In the genomic region with DNA sequence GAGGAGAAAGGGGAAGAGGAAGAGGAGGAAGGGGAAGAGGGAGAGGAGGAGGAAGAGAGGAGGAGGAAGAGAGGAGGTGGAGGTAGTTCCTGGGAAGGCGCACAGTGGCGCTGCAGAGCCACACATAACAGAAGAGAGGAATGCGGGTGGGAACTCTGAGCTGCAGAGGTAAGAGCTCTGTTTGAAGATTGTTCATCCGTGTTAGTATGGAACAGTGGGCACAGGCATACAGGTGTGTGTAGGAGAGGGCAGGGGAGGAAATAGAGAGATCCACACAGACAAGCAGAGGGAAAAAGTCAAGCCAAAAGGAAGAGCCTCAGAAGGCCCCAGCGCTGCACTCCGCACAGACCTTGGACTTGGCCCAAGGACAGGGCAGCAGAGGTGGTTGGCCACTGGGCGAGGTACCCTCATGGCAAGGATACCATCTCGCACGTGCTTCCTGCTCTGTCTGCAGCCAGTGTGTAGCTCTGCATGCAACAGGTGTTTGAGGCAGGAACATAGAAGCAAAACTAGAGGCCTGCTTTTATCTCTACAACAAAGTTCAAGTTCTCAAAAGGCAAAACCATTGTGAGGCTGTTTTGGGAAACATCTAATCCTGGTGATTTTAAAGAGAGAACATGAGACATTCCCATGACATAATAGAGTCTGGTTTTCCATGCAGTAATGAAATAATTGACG, we compare ENCODE assay signal across 25 mouse cellular contexts.
DNase-seq lines count a peak whose midpoint lies in the region; ATAC-seq lines count a peak whose summit lies in the region.
"Had no signal": no experiment of that assay in that cellular context is flagged by ENCODE, and none has a peak within 500 bp of the region (broad histone marks: within the 10 kb centered on the region; RNA-seq: fewer than 3 reads in every experiment).

No protein-coding gene starts in this region.

- H3K4me1 ChIP-seq in embryonic facial prominence, embryonic 15.5 days: 0 out of 2 replicates have a peak, but pooled peaks cover 6% of the 10 kb centered on the region
- no peaks in the 10 kb centered on the region for H3K4me1 ChIP-seq in kidney, embryonic 14.5 days (ENCODE audit: control insufficient read depth, insufficient read depth, low read length)
- H3K4me1 ChIP-seq: hindbrain, embryonic 13.5 days; limb, embryonic 12.5 days; midbrain, embryonic 12.5 days; neural tube, embryonic 13.5 days had no signal

- ATAC-seq in embryonic facial prominence, embryonic 15.5 days (ENCODE audit: insufficient number of reproducible peaks, low FRiP score, low TSS enrichment, low read depth): peak; percentile 40; the same call in 1 of the 2 replicates
- ATAC-seq in kidney, embryonic 14.5 days (ENCODE audit: low FRiP score, low TSS enrichment): peak; percentile 68; the same call in 1 of the 2 replicates
- ATAC-seq: forebrain, postnatal 0 days; liver, postnatal 0 days had no signal

- H3K27me3 ChIP-seq in embryonic facial prominence, embryonic 15.5 days: no peaks in the 10 kb centered on the region
- H3K27me3 ChIP-seq in kidney, embryonic 14.5 days (ENCODE audit: control insufficient read depth, insufficient read depth, low read length): no peaks in the 10 kb centered on the region
- H3K27me3 ChIP-seq: CH12.LX had no signal

- H3K4me2 ChIP-seq in embryonic facial prominence, embryonic 15.5 days (replicated peaks): no peak overlapping the region
- H3K4me2 ChIP-seq in kidney, embryonic 14.5 days (replicated peaks; ENCODE audit: low read depth, low read length): no peak overlapping the region
- H3K4me2 ChIP-seq: hindbrain, embryonic 13.5 days; limb, embryonic 12.5 days; liver, embryonic 11.5 days; midbrain, embryonic 12.5 days; neural tube, embryonic 13.5 days had no signal

- DNase-seq in kidney, adult 11 months: peak; percentile 27
- DNase-seq in kidney, postnatal 10 days: no peak
- DNase-seq in kidney, postnatal 36 days: peak; percentile 9 to 52
- DNase-seq in frontal cortex, adult 2 months (ENCODE audit: extremely low spot score in 1 of 2, low spot score in 1 of 2): no peak
- DNase-seq in right cerebral cortex, postnatal 4 days: no peak
- no peak for DNase-seq in frontal cortex, postnatal 25 days (ENCODE audit: low spot score in 2 of 2)
- DNase-seq: adrenal gland, adult 8-10 months; cerebellum, adult 18-20 months; cerebellum, postnatal 36 days; embryo, embryonic 11 days; forebrain, postnatal 0 days; liver, postnatal 0 days; lung, postnatal 10 days; retina, postnatal 1 day; thymus, adult 2 months; thymus, postnatal 4 days had no signal

- H3K4me3 ChIP-seq in embryonic facial prominence, embryonic 15.5 days (replicated peaks): no peak overlapping the region
- no peak overlapping the region for H3K4me3 ChIP-seq in kidney, embryonic 14.5 days (ENCODE audit: low read length)
- H3K4me3 ChIP-seq: forebrain, embryonic 10.5 days; hindbrain, embryonic 13.5 days; limb, embryonic 12.5 days; midbrain, embryonic 12.5 days; neural tube, embryonic 13.5 days had no signal

- H3K36me3 ChIP-seq in embryonic facial prominence, embryonic 15.5 days: no peaks in the 10 kb centered on the region
- no peaks in the 10 kb centered on the region for H3K36me3 ChIP-seq in kidney, embryonic 14.5 days (ENCODE audit: control insufficient read depth, insufficient read depth, low read length)
- H3K36me3 ChIP-seq: forebrain, embryonic 10.5 days; hindbrain, embryonic 13.5 days; limb, embryonic 12.5 days; midbrain, embryonic 12.5 days; neural tube, embryonic 13.5 days had no signal

- no peaks in the 10 kb centered on the region for H3K9me3 ChIP-seq in embryonic facial prominence, embryonic 15.5 days (replicated peaks)
- H3K9me3 ChIP-seq in kidney, embryonic 14.5 days (ENCODE audit: control insufficient read depth, low read length): no peaks in the 10 kb centered on the region
- H3K9me3 ChIP-seq: forebrain, embryonic 10.5 days; limb, embryonic 12.5 days had no signal

- H3K9ac ChIP-seq in embryonic facial prominence, embryonic 15.5 days: no peak overlapping the region
- no peak overlapping the region for H3K9ac ChIP-seq in kidney, embryonic 14.5 days (ENCODE audit: low read depth, low read length)
- H3K9ac ChIP-seq: forebrain, postnatal 0 days; hindbrain, embryonic 13.5 days; limb, embryonic 12.5 days; liver, postnatal 0 days; midbrain, embryonic 12.5 days; neural tube, embryonic 13.5 days had no signal

- H3K27ac ChIP-seq in embryonic facial prominence, embryonic 15.5 days (replicated peaks): peak overlapping the region; percentile 66; the same call in 1 of the 2 replicates
- no peak overlapping the region for H3K27ac ChIP-seq in kidney, embryonic 14.5 days (ENCODE audit: low read depth, low read length)
- H3K27ac ChIP-seq: forebrain, embryonic 10.5 days; hindbrain, embryonic 13.5 days; limb, embryonic 12.5 days; midbrain, embryonic 12.5 days; neural tube, embryonic 13.5 days had no signal

- 70% methylated on average over 10 of the region's 10 CpGs for WGBS in embryonic facial prominence, embryonic 15.5 days
- 70% methylated on average over 10 of the region's 10 CpGs for WGBS in kidney, embryonic 14.5 days

Comparison
In these comparisons a context has a peak if more than half of its experiments do, and no peak if none do; other contexts are left out.
1. DNase-seq: peak in kidney, adult 11 months (single experiment) and kidney, postnatal 36 days (2 of 2); none in kidney, postnatal 10 days (single experiment), frontal cortex, adult 2 months (0 of 2), right cerebral cortex, postnatal 4 days (single experiment) and frontal cortex, postnatal 25 days (0 of 2).